Mouse (Mus musculus) gonadal fat pad, adult 2 months (tissue): ENCODE data around the gene Nprl3. TPM values are rescaled to one million over a fixed set of nuclear protein-coding genes. Genes with fewer than 3 reads are reported as not detected.

ENCODE experiments used
- DNase-seq: peaks from one replicate; pipeline ENCODE4 v3.0.0-alpha.2; 2012; ENCODE audit warnings: low read depth
- polyA plus RNA-seq: library from polyadenylated mRNA; depleted of rRNA; stranded (reverse); fragments of >200 nt; gene quantifications from 2 replicates; pipeline ENCODE4 v1.2.3, GENCODE M21; 2012; rRNA removed

Nprl3 gene
- polyA plus RNA-seq, 1 experiment, result 133 TPM

- no peak for DNase-seq
Measured at GRCm38 (mm10) chr11:32198256-32198955, 69.1 kb downstream of the Nprl3 start.

DNA sequence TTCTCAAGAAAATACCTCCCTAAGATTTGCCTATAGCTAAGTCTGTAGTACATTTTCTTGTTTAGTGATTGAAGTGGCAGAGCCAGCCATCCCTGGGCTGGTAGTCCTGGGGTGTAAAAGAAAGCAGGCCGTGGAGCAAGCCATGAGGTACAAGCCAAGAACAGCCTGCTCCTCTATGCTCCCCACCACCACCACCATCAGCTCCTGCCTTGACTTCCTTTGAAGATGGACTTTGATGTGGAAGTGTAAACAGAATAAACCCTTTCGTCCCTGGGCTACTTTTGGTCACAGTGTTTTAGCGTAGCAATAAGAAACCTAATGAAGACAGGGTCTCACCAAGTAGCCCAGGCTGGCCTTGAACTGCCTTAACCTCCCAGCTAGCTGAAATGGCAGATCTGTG is 69.7 kb downstream of the Nprl3 start:
- no peak for DNase-seq

DNA sequence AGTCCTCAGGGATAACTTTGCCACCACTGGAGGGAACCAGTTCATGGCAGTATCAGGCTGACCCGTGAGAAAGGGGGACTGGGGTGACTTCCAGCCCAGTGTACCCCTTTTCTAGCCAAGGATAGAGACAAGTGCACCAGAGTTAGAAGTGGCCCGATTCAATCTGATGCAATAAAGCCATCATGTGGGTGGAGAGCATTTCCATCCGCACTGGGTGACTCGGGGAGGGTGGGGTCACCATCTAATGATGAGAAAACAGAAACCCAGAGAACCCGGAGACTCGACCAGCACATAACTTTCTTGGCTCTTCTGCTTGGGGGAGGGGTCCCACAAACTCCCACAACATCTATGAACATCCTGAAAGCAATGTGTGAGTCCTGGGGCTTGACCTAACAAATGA is 70.8 kb downstream of the Nprl3 start:
- DNase-seq, result no peak

DNA sequence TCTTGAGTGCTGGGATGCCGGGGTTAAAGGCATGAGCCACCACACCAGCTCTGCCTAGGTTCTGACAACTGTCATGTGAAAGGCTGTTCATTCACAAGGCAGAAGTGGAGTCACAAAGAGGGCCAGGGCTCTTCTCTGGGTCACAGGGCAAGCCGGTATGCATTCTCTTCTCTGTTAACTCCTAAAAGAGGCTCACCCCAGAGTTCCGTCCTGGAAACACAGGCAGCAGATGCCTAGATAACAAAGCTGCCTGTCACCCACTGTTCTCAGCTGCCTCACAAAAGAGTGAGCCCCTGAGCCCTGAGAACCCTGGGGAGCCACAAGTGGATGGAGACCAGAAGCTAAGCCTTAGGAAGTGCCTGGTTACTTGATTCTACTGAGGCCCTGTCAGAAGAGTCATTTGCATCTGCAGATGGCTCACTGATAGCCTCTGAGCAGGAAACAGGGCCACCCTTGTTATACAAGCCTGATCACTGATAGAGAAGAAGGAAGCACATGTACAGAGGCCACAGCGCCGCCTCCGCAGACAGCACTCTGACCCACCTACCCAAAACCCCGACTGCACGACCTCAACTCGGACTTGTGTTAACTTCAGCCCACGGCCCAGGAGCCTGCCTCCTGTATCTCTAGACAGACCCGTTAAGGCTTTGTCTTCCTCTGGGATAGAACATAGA is 71.5 kb downstream of the Nprl3 start:
- DNase-seq, result no peak

- DNase-seq, result no peak
Measured at GRCm38 (mm10) chr11:32194626-32195025, 72.9 kb downstream of the Nprl3 start.

DNA sequence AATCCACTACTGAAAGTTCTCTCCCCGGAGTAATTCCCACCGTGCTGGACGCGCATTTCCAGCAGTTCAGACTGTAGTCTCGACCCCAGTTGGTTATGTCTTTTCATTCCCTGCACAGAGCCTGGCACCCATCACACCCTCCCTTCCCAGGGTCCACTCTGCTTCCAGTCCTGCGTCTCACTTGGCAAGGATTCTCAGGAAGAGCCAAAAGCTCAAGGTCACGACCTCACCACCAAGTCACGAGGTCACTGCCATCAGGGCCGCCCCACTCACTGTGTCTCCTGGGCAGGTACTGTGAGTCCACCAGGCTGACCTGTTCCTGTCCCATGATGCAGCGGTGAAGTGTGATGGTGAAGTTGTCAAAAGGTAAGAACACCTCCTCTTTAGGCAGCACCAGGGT is 73.4 kb downstream of the Nprl3 start:
- DNase-seq, result no peak

DNA sequence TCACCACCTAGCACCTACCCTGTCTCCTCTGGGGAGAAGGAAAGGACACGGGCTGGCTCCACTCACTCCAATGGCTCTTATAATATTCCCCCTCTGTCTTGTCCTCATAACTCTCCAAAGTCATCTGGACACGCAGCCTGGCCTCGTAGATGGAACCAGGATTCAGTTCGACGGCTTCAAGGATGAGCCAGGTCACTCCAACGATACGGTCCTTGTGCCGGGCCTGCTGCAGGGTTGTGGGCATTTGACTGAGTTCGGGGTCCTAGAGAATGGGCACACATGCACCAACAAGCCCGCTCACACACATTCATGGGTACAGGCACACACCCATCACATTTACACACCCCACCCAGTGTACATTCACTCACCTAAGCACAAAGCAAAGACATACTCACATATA is 74.4 kb downstream of the Nprl3 start:
- no peak for DNase-seq

DNA sequence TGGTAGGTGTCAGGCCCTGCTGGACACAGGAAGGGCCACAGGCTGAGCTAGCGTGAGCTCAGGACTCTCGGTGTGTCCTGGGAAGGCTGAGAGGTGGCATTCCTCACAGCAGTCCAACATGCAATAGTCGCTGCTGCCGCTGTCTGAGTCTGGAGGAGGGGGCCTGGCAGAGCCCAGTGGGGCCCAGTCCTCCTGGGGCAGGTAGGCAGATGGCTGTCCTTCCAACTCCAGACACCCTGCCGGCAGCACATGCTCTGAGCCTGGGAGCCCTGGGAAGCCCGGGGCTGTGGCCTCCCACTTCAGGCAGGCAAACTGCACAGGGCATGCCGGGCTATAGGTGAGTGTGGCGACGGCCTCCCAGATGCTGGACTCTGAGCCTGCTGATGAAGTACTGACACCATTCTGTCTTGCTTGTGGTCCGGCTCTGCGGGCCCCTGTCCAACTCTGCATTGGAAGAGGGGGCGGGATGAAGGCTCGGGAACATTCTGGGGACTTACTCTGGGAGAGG is 76.8 kb downstream of the Nprl3 start:
- DNase-seq, result no peak

DNA sequence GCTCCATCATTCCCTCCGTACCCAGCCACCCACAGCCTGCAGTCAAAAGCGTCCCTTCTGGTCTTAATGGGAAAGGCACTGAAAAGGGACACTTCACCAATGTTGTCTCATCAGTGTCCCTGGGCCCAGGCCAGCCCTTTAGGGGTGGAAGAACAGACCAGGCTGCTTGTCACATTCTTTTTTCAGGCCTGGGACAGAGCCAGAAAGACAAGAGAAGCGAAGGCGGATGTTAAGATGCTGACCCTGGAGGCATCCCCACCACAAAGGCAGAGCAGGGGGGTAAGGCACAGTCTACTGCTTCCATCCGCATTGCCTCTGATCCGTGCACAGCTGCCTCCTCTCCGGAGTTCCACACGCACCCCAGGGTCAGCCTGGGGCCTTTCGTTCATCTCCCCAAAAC is 77.4 kb downstream of the Nprl3 start:
- no peak for DNase-seq

GRCm38 (mm10) chr11:32189434-32189833 is 78.1 kb downstream of the Nprl3 start:
- no peak for DNase-seq

GRCm38 (mm10) chr11:32188881-32189280 is 78.6 kb downstream of the Nprl3 start:
- no peak for DNase-seq

DNA sequence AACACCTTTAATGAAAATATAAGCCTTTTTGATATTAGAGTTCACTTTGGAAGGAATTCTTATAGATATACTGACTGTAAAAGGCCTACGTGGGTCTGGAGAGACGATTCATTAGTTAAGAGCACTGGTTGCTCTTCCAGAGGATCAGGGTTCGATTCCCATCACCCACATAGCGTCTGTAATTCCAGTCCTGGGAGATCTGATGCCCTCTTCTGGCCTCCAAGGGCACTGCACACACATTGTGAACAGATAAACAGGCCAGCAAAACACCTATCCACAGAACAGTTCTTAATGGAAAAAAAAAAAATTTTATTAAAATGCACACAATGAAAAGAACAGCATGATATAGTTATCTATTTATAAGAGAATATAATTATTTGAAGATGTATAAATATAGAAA is 80.3 kb downstream of the Nprl3 start:
- no peak for DNase-seq

- DNase-seq, result no peak
Measured at GRCm38 (mm10) chr11:32186031-32186430, 81.5 kb downstream of the Nprl3 start.

DNA sequence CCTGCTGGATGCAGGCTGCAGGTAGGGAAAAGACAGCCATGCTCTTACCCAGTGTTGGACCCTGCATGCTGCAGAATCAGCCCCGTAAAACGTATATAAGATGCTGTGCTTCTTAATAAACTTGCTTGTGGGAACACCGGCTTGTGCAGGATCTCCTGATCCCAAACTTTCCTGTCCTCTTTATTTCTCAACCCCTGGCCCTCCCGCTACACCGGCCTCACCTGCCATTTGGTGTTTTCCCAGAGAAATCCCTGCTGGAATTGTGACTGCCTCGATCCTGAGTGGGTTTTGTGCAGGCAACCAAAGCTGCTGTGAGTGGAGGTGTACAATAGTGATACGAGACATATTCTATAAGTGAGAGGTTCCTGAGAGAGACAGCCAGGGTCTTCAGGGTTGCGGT is 83.0 kb downstream of the Nprl3 start:
- DNase-seq, result no peak

DNA sequence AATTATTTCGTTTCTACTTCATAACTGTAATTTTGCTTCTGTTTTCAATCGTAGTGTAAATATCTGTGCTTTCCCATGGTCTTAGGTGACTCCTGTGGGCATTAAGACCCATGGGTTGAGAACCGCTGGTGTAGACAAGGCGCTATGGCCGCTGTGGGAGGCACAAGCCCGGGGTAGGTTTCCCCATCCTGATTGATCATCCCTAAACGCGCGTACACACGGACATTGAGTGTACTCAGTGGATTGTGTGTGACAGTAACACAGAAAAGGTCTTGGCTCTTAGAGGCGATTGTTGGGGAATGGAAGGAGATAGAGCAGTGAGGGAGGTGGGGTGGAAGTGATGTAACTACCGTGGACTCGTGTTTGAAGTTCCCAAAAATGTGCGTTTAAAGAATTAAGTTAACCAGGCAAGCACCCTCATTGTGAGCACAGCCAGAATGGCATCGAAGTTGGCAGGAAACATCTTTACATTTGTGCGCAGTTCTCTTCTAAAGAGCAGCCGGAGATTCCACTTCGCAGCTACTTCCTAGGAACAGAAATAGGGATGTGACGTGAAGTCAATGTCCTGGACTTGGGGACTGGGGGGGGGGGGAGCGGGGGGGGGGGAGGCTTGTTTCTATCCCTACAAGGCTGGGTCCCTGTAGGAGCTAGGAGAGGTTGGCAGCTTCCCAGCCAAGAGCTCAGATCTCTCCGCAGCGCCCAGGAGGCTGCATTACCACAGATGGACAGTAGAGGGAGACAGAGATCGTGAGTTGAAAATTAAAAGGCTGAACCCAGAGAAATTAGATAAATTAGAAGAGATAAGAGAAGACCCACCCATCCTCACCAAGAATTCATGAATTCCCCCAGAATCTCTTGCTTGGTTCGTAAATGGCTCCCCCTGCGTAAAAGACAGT is 85.3 kb downstream of the Nprl3 start:
- no peak for DNase-seq

- DNase-seq, result no peak
Measured at GRCm38 (mm10) chr11:32181246-32181645, 86.3 kb downstream of the Nprl3 start.

DNA sequence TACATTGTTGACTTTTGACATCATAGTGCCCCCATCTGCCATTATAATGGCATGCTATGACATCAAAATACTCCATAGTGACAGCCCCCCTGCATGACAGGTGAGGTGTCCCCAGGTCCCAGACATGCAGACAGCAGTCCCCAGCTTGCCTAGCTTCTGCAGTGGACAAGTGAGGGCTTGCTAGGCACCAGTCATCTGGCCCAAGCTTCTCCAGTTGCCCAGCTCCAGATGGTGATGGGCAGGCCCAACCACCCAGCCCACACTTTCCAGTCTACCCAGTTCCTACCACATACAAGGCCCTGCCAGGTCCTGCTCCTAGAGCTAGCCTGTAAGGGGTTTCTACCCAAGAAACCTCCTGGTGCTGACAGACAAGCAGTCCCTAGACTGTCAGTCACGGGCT is 89.0 kb downstream of the Nprl3 start:
- DNase-seq, result no peak

Other genes starting within 250 kb of the Nprl3 start
- 0.34 and 0.42 TPM in 2 replicates for gene Il9r, start 67.4 kb downstream of the Nprl3 start, polyA plus RNA-seq
- gene Snrnp25, start 62.3 kb downstream of the Nprl3 start, polyA plus RNA-seq, result 16.4 and 18.9 TPM in 2 replicates
- gene Rhbdf1, start 45.4 kb downstream of the Nprl3 start, polyA plus RNA-seq, result 98.4 and 128 TPM in 2 replicates
- gene Mpg, start 41.2 kb downstream of the Nprl3 start, polyA plus RNA-seq, result 25.3 and 29.2 TPM in 2 replicates
- gene Hba-x, start 8.7 kb upstream of the Nprl3 start, polyA plus RNA-seq, result not detected in 2 replicates
- 903 and 2,048 TPM in 2 replicates for gene Hba-a1, start 15.8 kb upstream of the Nprl3 start, polyA plus RNA-seq
- gene Hbq1b, start 19.3 kb upstream of the Nprl3 start, polyA plus RNA-seq, result 0.24 and 0.57 TPM in 2 replicates
- gene Hba-a2, start 28.8 kb upstream of the Nprl3 start, polyA plus RNA-seq, result 2,488 and 5,855 TPM in 2 replicates
- gene Hbq1a, start 32.4 kb upstream of the Nprl3 start, polyA plus RNA-seq, result 0.42 and 0.45 TPM in 2 replicates
- gene Sh3pxd2b, start 80.1 kb upstream of the Nprl3 start, polyA plus RNA-seq, result 9.6 and 11.7 TPM in 2 replicates
- gene Ubtd2, start 187.7 kb upstream of the Nprl3 start, polyA plus RNA-seq, result 11.2 and 12.2 TPM in 2 replicates